Mouse (Mus musculus): ENCODE data around the gene Ankrd11.

The Ankrd11 gene

GRCm38 (mm10) chr8:122960932-122961331 is 81.1 kb downstream of the Ankrd11 start:
- DNase-seq, result no peak

- DNase-seq, result no peak
Measured at GRCm38 (mm10) chr8:122960323-122960722, 81.8 kb downstream of the Ankrd11 start.

- no peak for DNase-seq
Measured at GRCm38 (mm10) chr8:122955997-122956396, 86.1 kb downstream of the Ankrd11 start.

GRCm38 (mm10) chr8:122955195-122955594 is 86.9 kb downstream of the Ankrd11 start:
- no peak for DNase-seq

GRCm38 (mm10) chr8:122954090-122954799 is 87.8 kb downstream of the Ankrd11 start:
- peak; percentile 46 for DNase-seq

GRCm38 (mm10) chr8:122953028-122953427 is 89.0 kb downstream of the Ankrd11 start:
- peak; percentile 19 for DNase-seq

- DNase-seq, result peak; percentile 53
Measured at GRCm38 (mm10) chr8:122951456-122951855, 90.6 kb downstream of the Ankrd11 start.

GRCm38 (mm10) chr8:122949701-122950100 is 92.4 kb downstream of the Ankrd11 start:
- no peak for DNase-seq

- DNase-seq, result no peak
Measured at GRCm38 (mm10) chr8:122945775-122946174, 96.3 kb downstream of the Ankrd11 start.

- peak; percentile 52 for DNase-seq
Measured at GRCm38 (mm10) chr8:122942803-122943713, 99.0 kb downstream of the Ankrd11 start.

- DNase-seq, result peak; percentile 51
Measured at GRCm38 (mm10) chr8:122938591-122938990, 103.5 kb downstream of the Ankrd11 start.

- no peak for DNase-seq
Measured at GRCm38 (mm10) chr8:122938170-122938569, 103.9 kb downstream of the Ankrd11 start.

- DNase-seq, result no peak
Measured at GRCm38 (mm10) chr8:122937545-122938053, 104.5 kb downstream of the Ankrd11 start.

GRCm38 (mm10) chr8:122935912-122936311 is 106.2 kb downstream of the Ankrd11 start:
- no peak for DNase-seq

GRCm38 (mm10) chr8:122935118-122935517 is 107.0 kb downstream of the Ankrd11 start:
- no peak for DNase-seq

- DNase-seq, result no peak
Measured at GRCm38 (mm10) chr8:122933973-122934372, 108.1 kb downstream of the Ankrd11 start.

- no peak for DNase-seq
Measured at GRCm38 (mm10) chr8:122932561-122932959, 109.5 kb downstream of the Ankrd11 start.

GRCm38 (mm10) chr8:122931834-122932560 is 110.1 kb downstream of the Ankrd11 start:
- no peak for DNase-seq

GRCm38 (mm10) chr8:122928631-122929224 is 113.3 kb downstream of the Ankrd11 start:
- DNase-seq, result no peak

- DNase-seq, result no peak
Measured at GRCm38 (mm10) chr8:122927841-122928240, 114.2 kb downstream of the Ankrd11 start.

GRCm38 (mm10) chr8:122926782-122927181 is 115.3 kb downstream of the Ankrd11 start:
- peak; percentile 44 for DNase-seq

- DNase-seq, result no peak
Measured at GRCm38 (mm10) chr8:122925939-122926722, 115.9 kb downstream of the Ankrd11 start.
